In the genomic region with DNA sequence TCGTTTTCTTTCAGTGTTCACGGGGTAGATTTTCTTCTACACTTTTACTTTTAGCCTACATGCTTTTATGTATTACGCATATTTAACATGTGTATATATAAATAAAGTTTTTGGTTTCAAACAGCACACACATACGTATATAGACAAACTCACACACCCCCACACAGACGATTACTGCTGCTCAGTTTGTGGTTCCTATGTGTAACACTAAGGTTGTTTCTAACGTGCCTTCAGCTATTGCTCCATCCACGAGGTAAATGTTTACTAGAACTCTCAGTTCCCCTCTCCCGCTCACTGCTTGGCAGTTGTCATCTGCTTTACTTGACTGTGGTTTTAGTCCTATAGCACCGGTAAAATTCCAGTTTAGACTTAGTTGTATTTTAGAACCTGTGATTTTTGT, we compare ENCODE assay signal across 30 mouse cellular contexts. TPM values are rescaled to one million over a fixed set of nuclear protein-coding genes. Genes with fewer than 3 reads are reported as not detected.
"Had no signal": no experiment of that assay in that cellular context is flagged by ENCODE, and none has a peak within 500 bp of the region (broad histone marks: within the 10 kb centered on the region; RNA-seq: fewer than 3 reads in every experiment).

No protein-coding gene starts in this region.

- H3K27ac ChIP-seq: kidney, embryonic 15.5 days; left cerebral cortex, adult 2 months; liver, embryonic 14.5 days; midbrain, embryonic 10.5 days; midbrain, embryonic 15.5 days; neural tube, embryonic 12.5 days; neural tube, embryonic 15.5 days; stomach, postnatal 0 days had no signal

- H3K4me3 ChIP-seq: kidney, embryonic 15.5 days; left cerebral cortex, adult 2 months; megakaryocyte, embryonic 14.5 days; midbrain, embryonic 10.5 days; midbrain, embryonic 15.5 days; neural tube, embryonic 12.5 days; neural tube, embryonic 15.5 days had no signal

- H3K9ac ChIP-seq: kidney, embryonic 15.5 days; liver, embryonic 14.5 days; midbrain, embryonic 15.5 days; neural tube, embryonic 12.5 days; neural tube, embryonic 15.5 days had no signal

- H3K36me3 ChIP-seq: kidney, embryonic 15.5 days; midbrain, embryonic 10.5 days; midbrain, embryonic 15.5 days; neural tube, embryonic 12.5 days; neural tube, embryonic 15.5 days had no signal

- H3K9me3 ChIP-seq: kidney, embryonic 15.5 days; midbrain, embryonic 15.5 days; neural tube, embryonic 12.5 days had no signal

- DNase-seq: kidney, adult 11 months; kidney, adult 8-10 months; kidney, postnatal 10 days; kidney, postnatal 36 days; layer of hippocampus, postnatal 36 days; lung, adult 2 months; lung, postnatal 14 days; lung, postnatal 4 days; right cerebral cortex, adult 18-20 months; right cerebral cortex, postnatal 14 days; right cerebral cortex, postnatal 4 days; thymus, adult 2 months; thymus, postnatal 14 days; thymus, postnatal 4 days had no signal

- H3K4me2 ChIP-seq: kidney, embryonic 15.5 days; midbrain, embryonic 15.5 days; neural tube, embryonic 12.5 days; neural tube, embryonic 15.5 days had no signal

- H3K27me3 ChIP-seq: kidney, embryonic 15.5 days; midbrain, embryonic 15.5 days; neural tube, embryonic 12.5 days; neural tube, embryonic 15.5 days had no signal

- H3K4me1 ChIP-seq: kidney, embryonic 15.5 days; midbrain, embryonic 10.5 days; midbrain, embryonic 15.5 days; neural tube, embryonic 12.5 days; neural tube, embryonic 15.5 days had no signal

- ATAC-seq: midbrain, embryonic 15.5 days had no signal

RNA-seq across cellular contexts. Expression of gene Tpte, which starts 34.2 kb away (rescaled TPM):
- total RNA-seq: layer of hippocampus, adult 8-10 months; layer of hippocampus, postnatal 10 days; layer of hippocampus, postnatal 36 days; left cerebral cortex, adult 2 months; left cerebral cortex, postnatal 10 days; left cerebral cortex, postnatal 36 days had no signal
- polyA plus RNA-seq: kidney, embryonic 15.5 days; limb, embryonic 11.5 days; liver, embryonic 14.5 days; lung, adult 2 months; lung, embryonic 16.5 days; midbrain, embryonic 10.5 days; midbrain, embryonic 15.5 days; neural tube, embryonic 12.5 days; neural tube, embryonic 15.5 days; stomach, embryonic 14.5 days; stomach, postnatal 0 days; thymus, adult 2 months had no signal
